9 mouse cellular contexts compared by ENCODE assay signal in genomic region chr17:34561200-34561599, GRCm38 (mm10). TPM values are rescaled to one million over a fixed set of nuclear protein-coding genes. Genes with fewer than 3 reads are reported as not detected.
DNase-seq lines count a peak whose midpoint lies in the region; ATAC-seq and TF ChIP-seq lines count a peak whose summit lies in the region.
"Had no signal": no experiment of that assay in that cellular context is flagged by ENCODE, and none has a peak within 500 bp of the region (broad histone marks: within the 10 kb centered on the region; RNA-seq: fewer than 3 reads in every experiment).

No protein-coding gene starts in this region.

- ATAC-seq in heart, embryonic 16.5 days (replicated peaks; ENCODE audit: extremely low read depth, insufficient read depth, low FRiP score) = no peak
- no peak for ATAC-seq in stomach, embryonic 15.5 days (ENCODE audit: insufficient read depth, low FRiP score, low read depth)

- H3K36me3 ChIP-seq in heart, embryonic 16.5 days (ENCODE audit: control insufficient read depth, insufficient read depth) = 0 out of 2 replicates have a peak, but pooled peaks cover 2% of the 10 kb centered on the region
- no peaks in the 10 kb centered on the region for H3K36me3 ChIP-seq in stomach, embryonic 15.5 days

- peak overlapping the region; percentile 21 for H3K4me2 ChIP-seq in heart, embryonic 16.5 days (ENCODE audit: low read depth, low read length)
- H3K4me2 ChIP-seq in stomach, embryonic 15.5 days = no peak overlapping the region

- intact Hi-C loops in left cerebral cortex, adult 2 months (cut with DNase I) = loop anchor here (10.0 kb wide), 1 partner anchor 316 kb away; no protein-coding TSS in a partner anchor

- DNase-seq in heart, adult 18-20 months = no peak
- peak; percentile 57 to 59 for DNase-seq in spleen, postnatal 36 days (ENCODE audit: low spot score in 2 of 2)
- no peak for DNase-seq in spleen, postnatal 4 days (ENCODE audit: low spot score in 2 of 2)
- DNase-seq in liver = peak; percentile 38
- DNase-seq in layer of hippocampus, adult 18-20 months (ENCODE audit: low spot score in 2 of 2) = no peak
- no peak for DNase-seq in left cerebral cortex, adult 2 months (ENCODE audit: extremely low spot score in 1 of 2, low spot score in 2 of 2)
- DNase-seq: gastrocnemius, postnatal 14 days had no signal

- no peaks in the 10 kb centered on the region; the same call in 1 of the 2 replicates for H3K27me3 ChIP-seq in heart, embryonic 16.5 days (ENCODE audit: control insufficient read depth, insufficient read depth, low read length)
- H3K27me3 ChIP-seq in stomach, embryonic 15.5 days (replicated peaks) = no peaks in the 10 kb centered on the region

- 0 out of 2 replicates have a peak, but pooled peaks cover 2% of the 10 kb centered on the region for H3K9me3 ChIP-seq in heart, embryonic 16.5 days (replicated peaks; ENCODE audit: control insufficient read depth, low read length)
- no peaks in the 10 kb centered on the region for H3K9me3 ChIP-seq in stomach, embryonic 15.5 days

- H3K27ac ChIP-seq in heart, embryonic 16.5 days (ENCODE audit: low read length) = peak overlapping the region; percentile 68
- peak overlapping the region; percentile 62; the same call in 1 of the 2 replicates for H3K27ac ChIP-seq in stomach, embryonic 15.5 days
- no peak overlapping the region for H3K27ac ChIP-seq in left cerebral cortex, adult 2 months

- 40% methylated on average over 8 of the region's 8 CpGs for WGBS in heart, embryonic 16.5 days
- WGBS in stomach, embryonic 15.5 days = 54% methylated on average over 8 of the region's 8 CpGs

- H3K4me3 ChIP-seq in heart, embryonic 16.5 days (ENCODE audit: low read length) = peak overlapping the region; percentile 15; the same call in 1 of the 2 replicates
- H3K4me3 ChIP-seq in stomach, embryonic 15.5 days (replicated peaks) = no peak overlapping the region
- H3K4me3 ChIP-seq in left cerebral cortex, adult 2 months = no peak overlapping the region

- H3K4me1 ChIP-seq in heart, embryonic 16.5 days (ENCODE audit: control insufficient read depth, insufficient read depth, low read length) = peaks cover 8% of the 10 kb centered on the region
- H3K4me1 ChIP-seq in stomach, embryonic 15.5 days = peaks cover 9% of the 10 kb centered on the region; the same call in 1 of the 2 replicates

- no peak overlapping the region for H3K9ac ChIP-seq in heart, embryonic 16.5 days (ENCODE audit: low read length)
- H3K9ac ChIP-seq in stomach, embryonic 15.5 days = no peak overlapping the region

- no peak for TF ChIP-seq CTCF in left cerebral cortex, adult 2 months (IDR thresholded peaks at IDR 0.05)

RNA-seq across cellular contexts. Expression of gene Notch4, which starts 2.9 kb away (rescaled TPM):
- 4.8 and 9.0 TPM in 2 replicates for polyA plus RNA-seq in heart, embryonic 16.5 days (2015; fragmentation: Nextera tagmentation; extraction: Ambion mirVana)
- 10 to 100 TPM; 33.8 to 40.6 TPM for total RNA-seq in heart, adult 18-20 months (2021)
- polyA plus RNA-seq in stomach, embryonic 15.5 days (2015; fragmentation: Nextera tagmentation; extraction: Ambion mirVana) = 5.8 and 7.9 TPM in 2 replicates
- total RNA-seq in layer of hippocampus, adult 18-20 months (2021) = 1 to 10 TPM; 9.0 TPM
- total RNA-seq in left cerebral cortex, adult 2 months (2021) = 10 to 100 TPM in 1 of 2 experiments, 1 to 10 TPM in 1; 9.1 to 18.3 TPM

RNA-seq across cellular contexts. Expression of gene Gpsm3, which starts 28.4 kb away (rescaled TPM):
- polyA plus RNA-seq in heart, embryonic 16.5 days (2015; fragmentation: Nextera tagmentation; extraction: Ambion mirVana) = 11.3 and 18.5 TPM in 2 replicates
- 1 to 10 TPM; 4.1 to 5.9 TPM for total RNA-seq in heart, adult 18-20 months (2021)
- polyA plus RNA-seq in stomach, embryonic 15.5 days (2015; fragmentation: Nextera tagmentation; extraction: Ambion mirVana) = 10.2 and 11.9 TPM in 2 replicates
- 1 to 10 TPM; 1.8 to 2.2 TPM for total RNA-seq in layer of hippocampus, adult 18-20 months (2021)
- 1 to 10 TPM; 1.8 to 3.3 TPM for total RNA-seq in left cerebral cortex, adult 2 months (2021)

RNA-seq across cellular contexts. Expression of gene Pbx2, which starts 29.9 kb away (rescaled TPM):
- polyA plus RNA-seq in heart, embryonic 16.5 days (2015; fragmentation: Nextera tagmentation; extraction: Ambion mirVana) = 4.8 and 5.4 TPM in 2 replicates
- total RNA-seq in heart, adult 18-20 months (2021) = 10 to 100 TPM; 13.6 to 17.4 TPM
- 8.5 and 9.2 TPM in 2 replicates for polyA plus RNA-seq in stomach, embryonic 15.5 days (2015; fragmentation: Nextera tagmentation; extraction: Ambion mirVana)
- 10 to 100 TPM; 67.3 to 69.1 TPM for total RNA-seq in layer of hippocampus, adult 18-20 months (2021)
- total RNA-seq in left cerebral cortex, adult 2 months (2021) = 10 to 100 TPM; 49.6 to 68.5 TPM

RNA-seq across cellular contexts. Expression of gene Ager, which starts 36.5 kb away (rescaled TPM):
- 4.7 and 34.7 TPM in 2 replicates for polyA plus RNA-seq in heart, embryonic 16.5 days (2015; fragmentation: Nextera tagmentation; extraction: Ambion mirVana)
- under 1 TPM in 1 of 2 experiments, not detected in 1; 0.23 TPM for total RNA-seq in heart, adult 18-20 months (2021)
- 3.1 and 3.5 TPM in 2 replicates for polyA plus RNA-seq in stomach, embryonic 15.5 days (2015; fragmentation: Nextera tagmentation; extraction: Ambion mirVana)
- total RNA-seq in layer of hippocampus, adult 18-20 months (2021) = under 1 TPM; 0.61 to 0.67 TPM
- total RNA-seq in left cerebral cortex, adult 2 months (2021) = 1 to 10 TPM in 1 of 2 experiments, under 1 TPM in 1; 0.47 to 1.2 TPM

RNA-seq across cellular contexts. Expression of gene Rnf5, which starts 42.3 kb away (rescaled TPM):
- polyA plus RNA-seq in heart, embryonic 16.5 days (2015; fragmentation: Nextera tagmentation; extraction: Ambion mirVana) = 113 and 114 TPM in 2 replicates
- 10 to 100 TPM; 40.9 to 43.3 TPM for total RNA-seq in heart, adult 18-20 months (2021)
- polyA plus RNA-seq in stomach, embryonic 15.5 days (2015; fragmentation: Nextera tagmentation; extraction: Ambion mirVana) = 130 and 142 TPM in 2 replicates
- 10 to 100 TPM; 81.8 to 81.9 TPM for total RNA-seq in layer of hippocampus, adult 18-20 months (2021)
- total RNA-seq in left cerebral cortex, adult 2 months (2021) = 10 to 100 TPM; 70.7 to 71.5 TPM

Comparison
In these comparisons a context has a peak if more than half of its experiments do, and no peak if none do; other contexts are left out.
1. DNase-seq: peak in spleen, postnatal 36 days (2 of 2) and liver (single experiment); none in heart, adult 18-20 months (0 of 2), spleen, postnatal 4 days (0 of 2), layer of hippocampus, adult 18-20 months (0 of 2) and left cerebral cortex, adult 2 months (0 of 2).